Mouse (Mus musculus) liver, postnatal 0 days (tissue): ENCODE data around the gene Galr3. TPM values are rescaled to one million over a fixed set of nuclear protein-coding genes. Genes with fewer than 3 reads are reported as not detected.
A peak's percentile ranks its signal among the peaks of the same experiment; 100 is the strongest.
"Not testable (repeated sequence)": the region's sequence is repeated elsewhere in the genome, so short reads cannot be mapped to it uniquely, and the experiment has no call there.

Experiments used
- ATAC-seq: fragments of 200-750 bp; cut with Nextera tagmentation; 2 replicates; pipeline ENCODE4 v1.8.0; 2017; ENCODE audit warnings: mild to moderate bottlenecking, moderate library complexity
- DNase-seq: peaks from one replicate; pipeline ENCODE4 v3.0.0-alpha.2; 2016
- H3K27ac ChIP-seq: fragments of 300-500 bp; sonication (generic); 2 replicates; pipeline ENCODE4 v1.5.1; 2014; ENCODE audit warnings: antibody characterized with exemption, moderate library complexity, mild to moderate bottlenecking, low read depth
- H3K27me3 ChIP-seq: fragments of 300-500 bp; sonication (generic); 2 replicates; pipeline ENCODE4 v1.6.1; 2014; ENCODE audit warnings: low read length, control low read depth, mixed read lengths; ENCODE audit not compliant: insufficient read depth
- H3K36me3 ChIP-seq: fragments of 300-500 bp; sonication (generic); replicated peaks from 2 replicates; pipeline ENCODE4 v1.6.1; 2014; ENCODE audit warnings: mild to moderate bottlenecking, control low read depth, low read length, moderate library complexity, mixed read lengths; ENCODE audit not compliant: insufficient read depth
- H3K4me1 ChIP-seq: fragments of 300-500 bp; sonication (generic); 2 replicates; pipeline ENCODE4 v1.6.1; 2014; ENCODE audit warnings: antibody characterized with exemption, mild to moderate bottlenecking, control low read depth; ENCODE audit not compliant: insufficient read depth
- H3K4me2 ChIP-seq: fragments of 300-500 bp; sonication (generic); 2 replicates; pipeline ENCODE4 v1.6.1; 2014; ENCODE audit warnings: low read depth, mild to moderate bottlenecking, low read length, moderate library complexity, mixed read lengths
- H3K4me3 ChIP-seq: fragments of 300-500 bp; sonication (generic); 2 replicates; pipeline ENCODE4 v1.5.1; 2014; ENCODE audit warnings: low read depth, low read length
- H3K9ac ChIP-seq: fragments of 300-500 bp; sonication (generic); replicated peaks from 2 replicates; pipeline ENCODE4 v1.6.1; 2014; ENCODE audit warnings: mild to moderate bottlenecking, moderate library complexity
- H3K9me3 ChIP-seq: fragments of 300-500 bp; sonication (generic); 2 replicates; pipeline ENCODE4 v1.6.1; 2016; ENCODE audit warnings: mild to moderate bottlenecking, control low read depth, low read length, mixed read lengths
- CTCF ChIP-seq: sonication (generic); IDR thresholded peaks from 2 replicates; pipeline ENCODE4 v1.5.1; 2016; ENCODE audit warnings: antibody characterized with exemption, low read depth
- EP300 ChIP-seq: IDR thresholded peaks from 2 replicates; pipeline ENCODE4 v1.6.1; 2016; ENCODE audit warnings: antibody characterized with exemption, low read depth, mild to moderate bottlenecking
- WGBS: fragments of 180-500 bp; shearing (Covaris S2); extraction: QIAGEN DNeasy Blood & Tissue Kit; methylation state at CpG from one replicate; pipeline ENCODE4 v1.1.7; 2014; ENCODE audit not compliant: insufficient replicate concordance; 5-methylcytosine and 5-hydroxymethylcytosine counted together
- polyA plus RNA-seq: library from polyadenylated mRNA; unstranded; fragments of >200 nt; fragmentation: Nextera tagmentation; extraction: Ambion mirVana; gene quantifications from 2 replicates; pipeline ENCODE4 v1.2.1, GENCODE M21; 2015

Gene Galr3
- polyA plus RNA-seq, 1 experiment from 2014 or later = 0.16 TPM

GRCm38 (mm10) chr15:79007836-79008235, 33.8 kb upstream of the Galr3 start:
- TF ChIP-seq CTCF = peak; percentile 23; the same call in 1 of the 2 replicates
- not testable (repeated sequence) for H3K4me1 ChIP-seq, H3K9me3 ChIP-seq, DNase-seq, H3K27ac ChIP-seq, H3K4me2 ChIP-seq, H3K4me3 ChIP-seq, ATAC-seq, H3K9ac ChIP-seq, H3K27me3 ChIP-seq
- 83% methylated on average over 6 of the region's 6 CpGs for WGBS
- H3K36me3 ChIP-seq = peaks cover 31% of the 10 kb centered on the region

- Histone ChIP-seq H3K27ac (no peak overlapping the region), H3K27me3 (no peaks in the 10 kb centered on the region), H3K9me3 (no peaks in the 10 kb centered on the region), H3K9ac (no peak overlapping the region), H3K36me3 (peaks cover 14% of the 10 kb centered on the region), H3K4me2 (no peak overlapping the region), H3K4me3 (no peak overlapping the region), H3K4me1 (no peaks in the 10 kb centered on the region)
- WGBS = 81% methylated on average over 5 of the region's 5 CpGs
- ATAC-seq (no peak), DNase-seq (no peak)
- no peak for TF ChIP-seq CTCF
- TF ChIP-seq EP300 = no peak
Measured at GRCm38 (mm10) chr15:79009734-79010133, 32.0 kb upstream of the Galr3 start.

- Histone ChIP-seq H3K27me3 (no peaks in the 10 kb centered on the region), H3K4me1 (no peaks in the 10 kb centered on the region), H3K4me3 (no peak overlapping the region), H3K9me3 (no peaks in the 10 kb centered on the region), H3K9ac (no peak overlapping the region), H3K27ac (no peak overlapping the region), H3K36me3 (peaks cover under 1% of the 10 kb centered on the region; the same call in 1 of the 2 replicates), H3K4me2 (no peak overlapping the region)
- ATAC-seq (no peak), DNase-seq (no peak)
- 73% methylated on average over 10 of the region's 10 CpGs for WGBS
- TF ChIP-seq CTCF (no peak), EP300 (no peak)
Measured at GRCm38 (mm10) chr15:79011550-79011949, 30.1 kb upstream of the Galr3 start.

- H3K9ac ChIP-seq = no peak overlapping the region
- no peaks in the 10 kb centered on the region for H3K4me1 ChIP-seq
- H3K9me3 ChIP-seq = no peaks in the 10 kb centered on the region
- no peaks in the 10 kb centered on the region for H3K36me3 ChIP-seq
- no peak for TF ChIP-seq EP300
- no peak for TF ChIP-seq CTCF
- no peak overlapping the region for H3K27ac ChIP-seq
- H3K4me2 ChIP-seq = no peak overlapping the region
- ATAC-seq (no peak), DNase-seq (no peak)
- no peaks in the 10 kb centered on the region for H3K27me3 ChIP-seq
- 56% methylated on average over 7 of the region's 7 CpGs for WGBS
- H3K4me3 ChIP-seq = no peak overlapping the region
Measured at GRCm38 (mm10) chr15:79013382-79013781, 28.3 kb upstream of the Galr3 start.

GRCm38 (mm10) chr15:79018191-79018590, 23.5 kb upstream of the Galr3 start:
- ATAC-seq (no peak), DNase-seq (no peak)
- 44% methylated on average over 4 of the region's 4 CpGs for WGBS
- Histone ChIP-seq H3K4me1 (peaks cover 8% of the 10 kb centered on the region), H3K36me3 (no peaks in the 10 kb centered on the region), H3K9ac (no peak overlapping the region), H3K27me3 (no peaks in the 10 kb centered on the region), H3K9me3 (no peaks in the 10 kb centered on the region), H3K4me2 (no peak overlapping the region), H3K4me3 (no peak overlapping the region), H3K27ac (no peak overlapping the region)
- TF ChIP-seq CTCF = no peak

- Histone ChIP-seq H3K4me3 (no peak overlapping the region), H3K9ac (no peak overlapping the region), H3K9me3 (no peaks in the 10 kb centered on the region), H3K27me3 (no peaks in the 10 kb centered on the region), H3K27ac (no peak overlapping the region), H3K4me1 (peaks cover 8% of the 10 kb centered on the region), H3K36me3 (no peaks in the 10 kb centered on the region), H3K4me2 (no peak overlapping the region)
- no peak for ATAC-seq
- TF ChIP-seq EP300 (no peak), CTCF (peak; percentile 15; the same call in 1 of the 2 replicates)
- DNase-seq = no peak
- WGBS = 70% methylated on average over 3 of the region's 3 CpGs
Measured at GRCm38 (mm10) chr15:79018886-79019285, 22.8 kb upstream of the Galr3 start.
